Mouse (Mus musculus): ENCODE data around the gene Hoxb13.

Gene Hoxb13

GRCm38 (mm10) chr11:96193521-96194400 is at the start of gene Hoxb13:
Gene Hoxb13 (plus strand): TSS chr11:96194316.
- DNase-seq (ENCODE audit: low read depth, low spot score): peak; percentile 20

GRCm38 (mm10) chr11:96145622-96146270 is 48.4 kb upstream of the Hoxb13 start:
- peak; percentile 73 for DNase-seq (ENCODE audit: low read depth, low spot score)

- DNase-seq (ENCODE audit: low read depth, low spot score): no peak
Observed at GRCm38 (mm10) chr11:96147471-96147870, 46.6 kb upstream of the Hoxb13 start.

- no peak for DNase-seq (ENCODE audit: low read depth, low spot score)
Observed at GRCm38 (mm10) chr11:96164769-96165168, 29.3 kb upstream of the Hoxb13 start.

GRCm38 (mm10) chr11:96168125-96168524 is 26.0 kb upstream of the Hoxb13 start:
- DNase-seq (ENCODE audit: low read depth, low spot score): no peak

GRCm38 (mm10) chr11:96169016-96169415 is 25.1 kb upstream of the Hoxb13 start:
- no peak for DNase-seq (ENCODE audit: low read depth, low spot score)

GRCm38 (mm10) chr11:96170711-96171379 is 23.3 kb upstream of the Hoxb13 start:
- no peak for DNase-seq (ENCODE audit: low read depth, low spot score)

- DNase-seq (ENCODE audit: low read depth, low spot score): no peak
Observed at GRCm38 (mm10) chr11:96171601-96172000, 22.5 kb upstream of the Hoxb13 start.

- peak; percentile 27 for DNase-seq (ENCODE audit: low read depth, low spot score)
Observed at GRCm38 (mm10) chr11:96172511-96173287, 21.4 kb upstream of the Hoxb13 start.

- DNase-seq (ENCODE audit: low read depth, low spot score): no peak
Observed at GRCm38 (mm10) chr11:96173288-96173840, 20.8 kb upstream of the Hoxb13 start.

GRCm38 (mm10) chr11:96174881-96175280 is 19.2 kb upstream of the Hoxb13 start:
- no peak for DNase-seq (ENCODE audit: low read depth, low spot score)

GRCm38 (mm10) chr11:96175511-96175910 is 18.6 kb upstream of the Hoxb13 start:
- no peak for DNase-seq (ENCODE audit: low read depth, low spot score)

- DNase-seq (ENCODE audit: low read depth, low spot score): no peak
Observed at GRCm38 (mm10) chr11:96175951-96176530, 18.1 kb upstream of the Hoxb13 start.

GRCm38 (mm10) chr11:96176841-96177240 is 17.3 kb upstream of the Hoxb13 start:
- DNase-seq (ENCODE audit: low read depth, low spot score): no peak

- DNase-seq (ENCODE audit: low read depth, low spot score): no peak
Observed at GRCm38 (mm10) chr11:96177546-96178174, 16.5 kb upstream of the Hoxb13 start.

GRCm38 (mm10) chr11:96178356-96178755 is 15.8 kb upstream of the Hoxb13 start:
- no peak for DNase-seq (ENCODE audit: low read depth, low spot score)

GRCm38 (mm10) chr11:96178911-96179503 is 15.1 kb upstream of the Hoxb13 start:
- DNase-seq (ENCODE audit: low read depth, low spot score): no peak

- no peak for DNase-seq (ENCODE audit: low read depth, low spot score)
Observed at GRCm38 (mm10) chr11:96181061-96181460, 13.1 kb upstream of the Hoxb13 start.

GRCm38 (mm10) chr11:96184233-96184632 is 9.9 kb upstream of the Hoxb13 start:
- DNase-seq (ENCODE audit: low read depth, low spot score): no peak

- DNase-seq (ENCODE audit: low read depth, low spot score): no peak
Observed at GRCm38 (mm10) chr11:96187321-96187720, 6.8 kb upstream of the Hoxb13 start.
